23 mouse cellular contexts compared by ENCODE assay signal in genomic region chr3:9355875-9356274, GRCm38 (mm10).
A peak's percentile ranks its signal among the peaks of the same experiment; 100 is the strongest.
DNase-seq lines count a peak whose midpoint lies in the region; ATAC-seq lines count a peak whose summit lies in the region.
"Had no signal": no experiment of that assay in that cellular context is flagged by ENCODE, and none has a peak within 500 bp of the region (broad histone marks: within the 10 kb centered on the region; RNA-seq: fewer than 3 reads in every experiment).

No protein-coding gene starts in this region.

- 40% methylated on average over 4 of the region's 4 CpGs for WGBS in hindbrain, embryonic 12.5 days
- WGBS in hindbrain, embryonic 10.5 days = 63% methylated on average over 4 of the region's 4 CpGs
- 27% methylated on average over 4 of the region's 4 CpGs for WGBS in neural tube, embryonic 12.5 days
- WGBS in neural tube, embryonic 15.5 days = 34% methylated on average over 4 of the region's 4 CpGs
- 29% methylated on average over 4 of the region's 4 CpGs for WGBS in neural tube, embryonic 14.5 days

- 0 out of 2 replicates have a peak, but pooled peaks cover 2% of the 10 kb centered on the region for H3K4me1 ChIP-seq in hindbrain, embryonic 12.5 days
- H3K4me1 ChIP-seq in hindbrain, embryonic 10.5 days (replicated peaks) = peaks cover 17% of the 10 kb centered on the region
- peaks cover 4% of the 10 kb centered on the region for H3K4me1 ChIP-seq in neural tube, embryonic 12.5 days
- no peaks in the 10 kb centered on the region for H3K4me1 ChIP-seq in neural tube, embryonic 15.5 days
- H3K4me1 ChIP-seq in neural tube, embryonic 14.5 days (ENCODE audit: control insufficient read depth, insufficient read depth, low read length) = peaks cover 4% of the 10 kb centered on the region; the same call in 1 of the 2 replicates
- H3K4me1 ChIP-seq: limb, embryonic 15.5 days; lung, embryonic 15.5 days; megakaryocyte, embryonic 14.5 days had no signal

- no peak overlapping the region for H3K9ac ChIP-seq in hindbrain, embryonic 12.5 days
- H3K9ac ChIP-seq in neural tube, embryonic 12.5 days = no peak overlapping the region
- no peak overlapping the region for H3K9ac ChIP-seq in neural tube, embryonic 15.5 days (replicated peaks)
- H3K9ac ChIP-seq in neural tube, embryonic 14.5 days (replicated peaks; ENCODE audit: low read depth, low read length) = no peak overlapping the region
- H3K9ac ChIP-seq: limb, embryonic 15.5 days; liver, embryonic 14.5 days; lung, embryonic 15.5 days; neural tube, embryonic 13.5 days had no signal

- H3K4me3 ChIP-seq in hindbrain, embryonic 12.5 days = no peak overlapping the region
- no peak overlapping the region for H3K4me3 ChIP-seq in hindbrain, embryonic 10.5 days
- no peak overlapping the region for H3K4me3 ChIP-seq in neural tube, embryonic 12.5 days
- H3K4me3 ChIP-seq in neural tube, embryonic 15.5 days (replicated peaks) = no peak overlapping the region
- no peak overlapping the region for H3K4me3 ChIP-seq in neural tube, embryonic 14.5 days (ENCODE audit: low read depth, low read length)
- H3K4me3 ChIP-seq: heart, adult 2 months; limb, embryonic 15.5 days; lung, embryonic 15.5 days; megakaryocyte, embryonic 14.5 days; neural tube, embryonic 13.5 days had no signal

- no peaks in the 10 kb centered on the region for H3K27me3 ChIP-seq in hindbrain, embryonic 12.5 days
- H3K27me3 ChIP-seq in hindbrain, embryonic 10.5 days (ENCODE audit: insufficient read depth, poor library complexity, severe bottlenecking) = 0 out of 2 replicates have a peak, but pooled peaks cover 9% of the 10 kb centered on the region
- H3K27me3 ChIP-seq in neural tube, embryonic 12.5 days (replicated peaks) = 0 out of 2 replicates have a peak, but pooled peaks cover 3% of the 10 kb centered on the region
- H3K27me3 ChIP-seq in neural tube, embryonic 15.5 days (replicated peaks) = 0 out of 2 replicates have a peak, but pooled peaks cover 5% of the 10 kb centered on the region
- H3K27me3 ChIP-seq in neural tube, embryonic 14.5 days (ENCODE audit: control insufficient read depth, insufficient read depth, low read length) = no peaks in the 10 kb centered on the region
- H3K27me3 ChIP-seq: limb, embryonic 15.5 days; lung, embryonic 15.5 days had no signal

- H3K9me3 ChIP-seq in hindbrain, embryonic 12.5 days (replicated peaks) = no peaks in the 10 kb centered on the region
- H3K9me3 ChIP-seq in hindbrain, embryonic 10.5 days = 0 out of 2 replicates have a peak, but pooled peaks cover 4% of the 10 kb centered on the region
- H3K9me3 ChIP-seq in neural tube, embryonic 12.5 days = no peaks in the 10 kb centered on the region
- no peaks in the 10 kb centered on the region for H3K9me3 ChIP-seq in neural tube, embryonic 15.5 days (replicated peaks)
- no peaks in the 10 kb centered on the region for H3K9me3 ChIP-seq in neural tube, embryonic 14.5 days (ENCODE audit: control insufficient read depth, low read length)
- H3K9me3 ChIP-seq: limb, embryonic 15.5 days; lung, embryonic 15.5 days; neural tube, embryonic 13.5 days had no signal

- peak; percentile 75 for ATAC-seq in hindbrain, embryonic 12.5 days (ENCODE audit: low FRiP score)
- peak; percentile 75 for ATAC-seq in neural tube, embryonic 12.5 days (ENCODE audit: low FRiP score, low read depth)
- no peak for ATAC-seq in neural tube, embryonic 15.5 days (ENCODE audit: low FRiP score)
- ATAC-seq in neural tube, embryonic 14.5 days (ENCODE audit: low read depth) = peak; percentile 51; the same call in 1 of the 2 replicates
- ATAC-seq in cerebellum, adult (ENCODE audit: insufficient number of reproducible peaks, low FRiP score, low TSS enrichment) = no peak
- ATAC-seq: forebrain, embryonic 16.5 days; intestine, embryonic 16.5 days had no signal

- no peak overlapping the region for H3K4me2 ChIP-seq in hindbrain, embryonic 12.5 days (replicated peaks)
- no peak overlapping the region for H3K4me2 ChIP-seq in neural tube, embryonic 12.5 days (replicated peaks)
- no peak overlapping the region for H3K4me2 ChIP-seq in neural tube, embryonic 15.5 days
- no peak overlapping the region for H3K4me2 ChIP-seq in neural tube, embryonic 14.5 days (ENCODE audit: low read depth, low read length)
- H3K4me2 ChIP-seq: limb, embryonic 15.5 days; lung, embryonic 15.5 days; neural tube, embryonic 13.5 days had no signal

- DNase-seq in embryo, embryonic 10.5 days (ENCODE audit: low spot score) = peak; percentile 31
- DNase-seq in embryo, embryonic 10 days (ENCODE audit: low spot score) = no peak
- DNase-seq in hindbrain, embryonic 10.5 days (ENCODE audit: low spot score) = no peak
- DNase-seq: cerebellum, adult 11-12 months; gastrocnemius, postnatal 25 days; heart, adult 2 months; heart, postnatal 36 days; kidney, adult 9 months; kidney, postnatal 14 days; left cerebral cortex, postnatal 4 days; lung, postnatal 36 days had no signal

- H3K27ac ChIP-seq in hindbrain, embryonic 12.5 days = no peak overlapping the region; the same call in 1 of the 2 replicates
- H3K27ac ChIP-seq in hindbrain, embryonic 10.5 days = no peak overlapping the region
- no peak overlapping the region for H3K27ac ChIP-seq in neural tube, embryonic 12.5 days
- H3K27ac ChIP-seq in neural tube, embryonic 15.5 days (replicated peaks) = no peak overlapping the region
- no peak overlapping the region for H3K27ac ChIP-seq in neural tube, embryonic 14.5 days (ENCODE audit: low read depth, low read length)
- H3K27ac ChIP-seq: heart, adult 2 months; limb, embryonic 15.5 days; liver, embryonic 14.5 days; lung, embryonic 15.5 days; neural tube, embryonic 13.5 days had no signal

- H3K36me3 ChIP-seq in hindbrain, embryonic 12.5 days = no peaks in the 10 kb centered on the region
- no peaks in the 10 kb centered on the region for H3K36me3 ChIP-seq in hindbrain, embryonic 10.5 days
- H3K36me3 ChIP-seq in neural tube, embryonic 12.5 days = no peaks in the 10 kb centered on the region
- H3K36me3 ChIP-seq in neural tube, embryonic 15.5 days = no peaks in the 10 kb centered on the region
- H3K36me3 ChIP-seq in neural tube, embryonic 14.5 days (ENCODE audit: control insufficient read depth, insufficient read depth, low read length) = no peaks in the 10 kb centered on the region
- H3K36me3 ChIP-seq: limb, embryonic 15.5 days; lung, embryonic 15.5 days; neural tube, embryonic 13.5 days had no signal

Comparison
In these comparisons a context has a peak if more than half of its experiments do, and no peak if none do; other contexts are left out.
1. ATAC-seq: peak in hindbrain, embryonic 12.5 days (single experiment), neural tube, embryonic 12.5 days (single experiment) and neural tube, embryonic 14.5 days (single experiment); none in neural tube, embryonic 15.5 days (single experiment) and cerebellum, adult (single experiment).